Mouse (Mus musculus) left cerebral cortex, postnatal 4 days (tissue): ENCODE results near the gene Usp29. TPM values are rescaled to one million over a fixed set of nuclear protein-coding genes. Genes with fewer than 3 reads are reported as not detected.

Experiments used
- DNase-seq: peaks from one replicate; pipeline ENCODE4 v3.0.0-alpha.2; 2022
- intact Hi-C: fragments of 180-260 bp; cut with DNase I; formaldehyde crosslinking; loops from one replicate; pipeline ENCODE4 v1.15.1; 2025
- total RNA-seq, 2 experiments: library from RNA; stranded (reverse); gene quantifications; 2 replicates each; pipeline ENCODE4 v1.2.3; 2021

The Usp29 gene
- total RNA-seq, 2 experiments from 2014 or later, result 52.9 to 67.1 TPM

- DNase-seq, result no peak
- intact Hi-C loops, result no loop called here
These were observed 71.3 kb downstream of the Usp29 start for GRCm38 (mm10) chr7:6801642-6802041.

GRCm38 (mm10) chr7:6810556-6810955, 80.2 kb downstream of the Usp29 start:
- intact Hi-C loops, result loop anchor here (10.0 kb wide), 1 partner anchor 56 kb away; no protein-coding TSS in a partner anchor
- DNase-seq, result peak; percentile 53

- DNase-seq, result no peak
- intact Hi-C loops, result loop anchor here (10.0 kb wide), 1 partner anchor 60 kb away; no protein-coding TSS in a partner anchor
These were observed 84.6 kb downstream of the Usp29 start for GRCm38 (mm10) chr7:6814971-6815370.

- intact Hi-C loops, result loop anchor here (10.0 kb wide), 1 partner anchor 62 kb away; no protein-coding TSS in a partner anchor
- no peak for DNase-seq
These were observed 86.5 kb downstream of the Usp29 start for GRCm38 (mm10) chr7:6816706-6817376.

- DNase-seq, result no peak
- intact Hi-C loops, result no loop called here
These were observed 89.9 kb downstream of the Usp29 start for GRCm38 (mm10) chr7:6820296-6820695.

- intact Hi-C loops, result no loop called here
- no peak for DNase-seq
These were observed 92.3 kb downstream of the Usp29 start for GRCm38 (mm10) chr7:6822633-6823032.

GRCm38 (mm10) chr7:6823673-6824072, 93.3 kb downstream of the Usp29 start:
- intact Hi-C loops, result no loop called here
- no peak for DNase-seq

- DNase-seq, result no peak
- intact Hi-C loops, result no loop called here
These were observed 95.7 kb downstream of the Usp29 start for GRCm38 (mm10) chr7:6825966-6826647.

- DNase-seq, result no peak
- intact Hi-C loops, result no loop called here
These were observed 98.8 kb downstream of the Usp29 start for GRCm38 (mm10) chr7:6829148-6829547.

- no peak for DNase-seq
- intact Hi-C loops, result no loop called here
These were observed 104.6 kb downstream of the Usp29 start for GRCm38 (mm10) chr7:6834950-6835349.

- intact Hi-C loops, result no loop called here
- peak; percentile 22 for DNase-seq
These were observed 105.0 kb downstream of the Usp29 start for GRCm38 (mm10) chr7:6835351-6835750.

- intact Hi-C loops, result no loop called here
These were observed 107.0 kb downstream of the Usp29 start for GRCm38 (mm10) chr7:6837297-6837925.

GRCm38 (mm10) chr7:6837926-6838554, 107.7 kb downstream of the Usp29 start:
- intact Hi-C loops, result no loop called here
- DNase-seq, result no peak

More at GRCm38 (mm10) chr7:6837297-6837925, 107.0 kb downstream of the Usp29 start:
- no peak for DNase-seq

- intact Hi-C loops, result no loop called here
- DNase-seq, result peak; percentile 86
These were observed 110.5 kb downstream of the Usp29 start for GRCm38 (mm10) chr7:6840860-6841259.

- DNase-seq, result no peak
- intact Hi-C loops, result no loop called here
These were observed 119.1 kb downstream of the Usp29 start for GRCm38 (mm10) chr7:6849495-6849894.

- intact Hi-C loops, result no loop called here
- no peak for DNase-seq
These were observed 119.9 kb downstream of the Usp29 start for GRCm38 (mm10) chr7:6850321-6850720.

- intact Hi-C loops, result no loop called here
- DNase-seq, result no peak
These were observed 120.9 kb downstream of the Usp29 start for GRCm38 (mm10) chr7:6851256-6851655.

GRCm38 (mm10) chr7:6851717-6852503, 121.5 kb downstream of the Usp29 start:
- intact Hi-C loops, result no loop called here
- peak; percentile 12 for DNase-seq

GRCm38 (mm10) chr7:6855613-6856405, 125.4 kb downstream of the Usp29 start:
- intact Hi-C loops, result no loop called here
- no peak for DNase-seq
